Mouse (Mus musculus) c-Kit-negative CD71-positive TER-119-positive erythroid progenitor cells, embryonic 14.5 days (primary cell): Measurements from ENCODE around the gene Olfr1141.

Experiments used
- DNase-seq: peaks from one replicate; pipeline ENCODE4 v3.0.0-alpha.2; 2013; ENCODE audit warnings: low read depth, low spot score

Gene Olfr1141

GRCm38 (mm10) chr2:87753891-87754290 lies at the start of gene Olfr1141:
TSS of gene Olfr1141 (minus strand) at chr2:87753991.
- no peak for DNase-seq

- DNase-seq: no peak
Measured at GRCm38 (mm10) chr2:87800292-87800691, 46.5 kb upstream of the Olfr1141 start, which contains the start of gene Olfr1143. TSS of gene Olfr1143 (plus strand) at chr2:87800592.

- no peak for DNase-seq
Measured at GRCm38 (mm10) chr2:87779183-87779582, 25.4 kb upstream of the Olfr1141 start, which contains the start of gene Olfr152. TSS of gene Olfr152 (plus strand) at chr2:87779483.

- DNase-seq: no peak
Measured at GRCm38 (mm10) chr2:87776143-87776542, 22.4 kb upstream of the Olfr1141 start.

GRCm38 (mm10) chr2:87743452-87743851 lies 10.3 kb downstream of the Olfr1141 start, which contains the start of gene Olfr1140:
TSS of gene Olfr1140 (plus strand) at chr2:87743752.
- no peak for DNase-seq

- DNase-seq: no peak
Measured at GRCm38 (mm10) chr2:87739878-87740277, 13.9 kb downstream of the Olfr1141 start, which contains the start of gene Olfr1138. TSS of gene Olfr1138 (minus strand) at chr2:87739978.

GRCm38 (mm10) chr2:87713079-87713478 lies 40.7 kb downstream of the Olfr1141 start, which contains the start of gene Olfr1137:
TSS of gene Olfr1137 (minus strand) at chr2:87713179.
- no peak for DNase-seq
